Mouse (Mus musculus) cortical plate, adult 2 months (tissue): ENCODE measurements around the gene Gm28961. TPM values are rescaled to one million over a fixed set of nuclear protein-coding genes. Genes with fewer than 3 reads are reported as not detected.
"Not testable (repeated sequence)": the region's sequence is repeated elsewhere in the genome, so short reads cannot be mapped to it uniquely, and the experiment has no call there.

Experiments used
- H3K27ac ChIP-seq: fragments of 200-500 bp; 2 replicates; pipeline ENCODE4 v1.5.1; 2012; ENCODE audit warnings: low read length, control low read depth, inconsistent platforms; ENCODE audit not compliant: insufficient read depth
- H3K4me1 ChIP-seq: fragments of 200-500 bp; 2 replicates; pipeline ENCODE4 v1.6.1; 2011; ENCODE audit warnings: low read length; ENCODE audit not compliant: control insufficient read depth, insufficient read depth
- H3K4me3 ChIP-seq: fragments of 200-500 bp; 2 replicates; pipeline ENCODE4 v1.5.1; 2011; ENCODE audit warnings: mild to moderate bottlenecking, low read length, control low read depth; ENCODE audit not compliant: insufficient read depth
- polyA plus RNA-seq: library from polyadenylated mRNA; depleted of rRNA; stranded (reverse); fragments of >200 nt; gene quantifications from 2 replicates; pipeline ENCODE4 v1.2.3, GENCODE M21; 2012; rRNA removed

Gm28961 gene
- not detected in 2 replicates for polyA plus RNA-seq

GRCm38 (mm10) chrY:57705397-57705796 is at the start of gene Gm28961:
TSS of gene Gm28961 (plus strand) at chrY:57705697.
- not testable (repeated sequence) for H3K4me1 ChIP-seq, H3K27ac ChIP-seq, H3K4me3 ChIP-seq

Other genes with a start within 250 kb of the Gm28961 start
- gene Gm21943, start 172.0 kb upstream of the Gm28961 start, polyA plus RNA-seq, result not detected in 2 replicates